Mouse (Mus musculus): ENCODE results near the gene Rad51c. TPM values are rescaled to one million over a fixed set of nuclear protein-coding genes. Genes with fewer than 3 reads are reported as not detected.
A peak's percentile ranks its signal among the peaks of the same experiment; 100 is the strongest.

The Rad51c gene
- total and polyA plus RNA-seq, 3 experiments = 1.5 to 1.9 TPM; not detected in 1

GRCm38 (mm10) chr11:87385676-87386075, 19.1 kb downstream of the Rad51c start:
- H3K36me3 ChIP-seq (ENCODE audit: control insufficient read depth in 1 of 2, insufficient read depth in 2 of 2, low read length in 2 of 2) = no peaks in the 10 kb centered on the region; a peak in 1 of 4 replicates
- no peak overlapping the region for H3K4me3 ChIP-seq (ENCODE audit: control insufficient read depth in 1 of 2, insufficient read depth in 1 of 2, low read depth in 2 of 2, low read length in 2 of 2)
- no peaks in the 10 kb centered on the region for H3K27me3 ChIP-seq (ENCODE audit: control insufficient read depth in 1 of 2, insufficient read depth in 2 of 2, low read length in 2 of 2)
- no peaks in the 10 kb centered on the region for H3K9me3 ChIP-seq (replicated peaks; ENCODE audit: insufficient read depth, low read length)
- peaks cover 0 to 2% of the 10 kb centered on the region in 2 experiments; a peak in 2 of 4 replicates for H3K4me1 ChIP-seq (ENCODE audit: control insufficient read depth in 1 of 2, insufficient read depth in 2 of 2, low read length in 2 of 2)
- no peak overlapping the region for H3K9ac ChIP-seq (ENCODE audit: control insufficient read depth, low read depth, low read length, poor library complexity, severe bottlenecking)
- no peak overlapping the region for H3K27ac ChIP-seq (ENCODE audit: control insufficient read depth, low read depth, low read length)
- peak; percentile 38 for DNase-seq (ENCODE audit: low read depth, low spot score)
- TF ChIP-seq JUND (IDR thresholded peaks at IDR 0.05; ENCODE audit: low read depth, low read length) (no peak), CTCF (IDR thresholded peaks at IDR 0.05 in 2 of 3, conservative IDR thresholded peaks at IDR 0.05 in 1 of 3; ENCODE audit: control insufficient read depth in 1 of 3, insufficient read depth in 1 of 3, low read depth in 2 of 3, low read length in 3 of 3, poor library complexity in 1 of 3, severe bottlenecking in 1 of 3) (0 out of 6 replicates have a peak, but pooled peaks of 1 of the 3 experiments have one; percentile 10)
- no peaks in the 10 kb centered on the region for H3K79me2 ChIP-seq (ENCODE audit: control insufficient read depth, insufficient read depth, low read length, poor library complexity)

- Histone ChIP-seq H3K27ac (ENCODE audit: control insufficient read depth, low read depth, low read length) (no peak overlapping the region), H3K36me3 (ENCODE audit: control insufficient read depth in 1 of 2, insufficient read depth in 2 of 2, low read length in 2 of 2) (no peaks in the 10 kb centered on the region; a peak in 1 of 4 replicates), H3K27me3 (ENCODE audit: control insufficient read depth in 1 of 2, insufficient read depth in 2 of 2, low read length in 2 of 2) (no peaks in the 10 kb centered on the region), H3K9me3 (replicated peaks; ENCODE audit: insufficient read depth, low read length) (no peaks in the 10 kb centered on the region), H3K4me1 (ENCODE audit: control insufficient read depth in 1 of 2, insufficient read depth in 2 of 2, low read length in 2 of 2) (peaks cover 0 to 2% of the 10 kb centered on the region in 2 experiments; a peak in 2 of 4 replicates), H3K9ac (ENCODE audit: control insufficient read depth, low read depth, low read length, poor library complexity, severe bottlenecking) (no peak overlapping the region), H3K79me2 (ENCODE audit: control insufficient read depth, insufficient read depth, low read length, poor library complexity) (no peaks in the 10 kb centered on the region), H3K4me3 (ENCODE audit: control insufficient read depth in 1 of 2, insufficient read depth in 1 of 2, low read depth in 2 of 2, low read length in 2 of 2) (no peak overlapping the region)
- no peak for DNase-seq (ENCODE audit: low read depth, low spot score)
- TF ChIP-seq ELF1 (IDR thresholded peaks at IDR 0.05; ENCODE audit: low read depth, low read length) (no peak), KAT2A (conservative IDR thresholded peaks at IDR 0.05; ENCODE audit: low read depth, low read length) (no peak), POLR2A (IDR thresholded peaks at IDR 0.05; ENCODE audit: control insufficient read depth in 1 of 2, insufficient read depth in 1 of 2, low read depth in 1 of 2, low read length in 2 of 2, poor library complexity in 1 of 2) (no peak), SIN3A (IDR thresholded peaks at IDR 0.05; ENCODE audit: low read length) (no peak), ZKSCAN1 (IDR thresholded peaks at IDR 0.05; ENCODE audit: low read depth, low read length) (no peak), UBTF (IDR thresholded peaks at IDR 0.05; ENCODE audit: borderline replicate concordance, insufficient read depth, low read depth, low read length) (no peak), RCOR1 (IDR thresholded peaks at IDR 0.05; ENCODE audit: low read depth, low read length) (no peak), POLR2AphosphoS2 (IDR thresholded peaks at IDR 0.05; ENCODE audit: low read length) (no peak), MAFK (IDR thresholded peaks at IDR 0.05; ENCODE audit: borderline replicate concordance, low read depth, low read length) (no peak)
These were observed 20.2 kb downstream of the Rad51c start for GRCm38 (mm10) chr11:87384551-87384950.

GRCm38 (mm10) chr11:87367865-87368580, 36.7 kb downstream of the Rad51c start:
- Histone ChIP-seq H3K4me3 (ENCODE audit: control insufficient read depth in 1 of 2, insufficient read depth in 1 of 2, low read depth in 2 of 2, low read length in 2 of 2) (no peak overlapping the region), H3K9ac (ENCODE audit: control insufficient read depth, low read depth, low read length, poor library complexity, severe bottlenecking) (no peak overlapping the region), H3K27me3 (ENCODE audit: control insufficient read depth in 1 of 2, insufficient read depth in 2 of 2, low read length in 2 of 2) (no peaks in the 10 kb centered on the region; a peak in 1 of 4 replicates), H3K27ac (ENCODE audit: control insufficient read depth, low read depth, low read length) (no peak overlapping the region), H3K79me2 (ENCODE audit: control insufficient read depth, insufficient read depth, low read length, poor library complexity) (no peaks in the 10 kb centered on the region), H3K4me1 (ENCODE audit: control insufficient read depth in 1 of 2, insufficient read depth in 2 of 2, low read length in 2 of 2) (0 out of 4 replicates have a peak, but pooled peaks cover 0 to 2% of the 10 kb centered on the region in 2 experiments), H3K36me3 (ENCODE audit: control insufficient read depth in 1 of 2, insufficient read depth in 2 of 2, low read length in 2 of 2) (peaks cover 0 to 2% of the 10 kb centered on the region in 2 experiments; a peak in 1 of 4 replicates), H3K9me3 (replicated peaks; ENCODE audit: insufficient read depth, low read length) (no peaks in the 10 kb centered on the region)
- TF ChIP-seq MAX (IDR thresholded peaks at IDR 0.05; ENCODE audit: low read length) (peak; percentile 35; the same call in 1 of the 2 replicates), EP300 (IDR thresholded peaks at IDR 0.05; ENCODE audit: low read depth in 1 of 2, low read length in 2 of 2) (no peak), RCOR1 (IDR thresholded peaks at IDR 0.05; ENCODE audit: low read depth, low read length) (no peak), GATA1 (IDR thresholded peaks at IDR 0.05; ENCODE audit: low read depth, low read length) (0 out of 2 replicates have a peak, but pooled peaks have one; percentile 27), ZKSCAN1 (IDR thresholded peaks at IDR 0.05; ENCODE audit: low read depth, low read length) (no peak), TAL1 (IDR thresholded peaks at IDR 0.05; ENCODE audit: low read length) (peak; percentile 37), RAD21 (IDR thresholded peaks at IDR 0.05; ENCODE audit: low read depth, low read length) (no peak)
- DNase-seq (ENCODE audit: low read depth, low spot score) = peak; percentile 42

Measured in MEL (cell line).